Comparison of ENCODE assay signal across 36 mouse cellular contexts in genomic region chr16:38272483-38272882, GRCm38 (mm10). TPM values are rescaled to one million over a fixed set of nuclear protein-coding genes. Genes with fewer than 3 reads are reported as not detected.
DNase-seq lines count a peak whose midpoint lies in the region; ATAC-seq and TF ChIP-seq lines count a peak whose summit lies in the region.
"Had no signal": no experiment of that assay in that cellular context is flagged by ENCODE, and none has a peak within 500 bp of the region (broad histone marks: within the 10 kb centered on the region; RNA-seq: fewer than 3 reads in every experiment).

No protein-coding gene starts in this region.

- WGBS in heart, embryonic 10.5 days = 78% methylated on average over 5 of the region's 5 CpGs
- 60% methylated on average over 5 of the region's 5 CpGs for WGBS in midbrain, embryonic 10.5 days
- WGBS in midbrain, embryonic 15.5 days = 29% methylated on average over 5 of the region's 5 CpGs
- WGBS in forebrain, embryonic 13.5 days = 10% methylated on average over 5 of the region's 5 CpGs

- H3K36me3 ChIP-seq in heart, embryonic 10.5 days = no peaks in the 10 kb centered on the region
- no peaks in the 10 kb centered on the region for H3K36me3 ChIP-seq in midbrain, embryonic 10.5 days
- H3K36me3 ChIP-seq in midbrain, embryonic 15.5 days (replicated peaks) = no peaks in the 10 kb centered on the region
- H3K36me3 ChIP-seq in forebrain, embryonic 13.5 days (ENCODE audit: poor library complexity, severe bottlenecking) = no peaks in the 10 kb centered on the region
- H3K36me3 ChIP-seq: embryonic facial prominence, embryonic 10.5 days; embryonic facial prominence, embryonic 15.5 days; G1E; hindbrain, embryonic 13.5 days had no signal

- TF ChIP-seq POLR2A in brain, embryonic 14.5 days (IDR thresholded peaks at IDR 0.05; ENCODE audit: borderline replicate concordance, extremely low read depth, insufficient read depth, insufficient read length, poor library complexity, severe bottlenecking) = no peak

- ATAC-seq in midbrain, embryonic 15.5 days (replicated peaks) = no peak
- peak; percentile 59; the same call in 1 of the 2 replicates for ATAC-seq in forebrain, embryonic 13.5 days
- no peak for ATAC-seq in granulocyte monocyte progenitor cell, adult 5-6 weeks (replicated peaks; ENCODE audit: poor library complexity, severe bottlenecking)

- no peak overlapping the region for H3K9ac ChIP-seq in midbrain, embryonic 15.5 days
- no peak overlapping the region for H3K9ac ChIP-seq in forebrain, embryonic 13.5 days
- H3K9ac ChIP-seq: embryonic facial prominence, embryonic 15.5 days; hindbrain, embryonic 13.5 days; liver, embryonic 14.5 days had no signal

- H3K27me3 ChIP-seq in heart, embryonic 10.5 days (ENCODE audit: insufficient read depth, poor library complexity, severe bottlenecking) = no peaks in the 10 kb centered on the region
- no peaks in the 10 kb centered on the region for H3K27me3 ChIP-seq in midbrain, embryonic 10.5 days (ENCODE audit: low read depth, poor library complexity, severe bottlenecking)
- no peaks in the 10 kb centered on the region for H3K27me3 ChIP-seq in midbrain, embryonic 15.5 days (replicated peaks)
- H3K27me3 ChIP-seq in forebrain, embryonic 13.5 days = no peaks in the 10 kb centered on the region
- H3K27me3 ChIP-seq: embryonic facial prominence, embryonic 15.5 days; hindbrain, embryonic 13.5 days had no signal

- peaks cover 6% of the 10 kb centered on the region for H3K4me1 ChIP-seq in heart, embryonic 10.5 days
- H3K4me1 ChIP-seq in midbrain, embryonic 10.5 days = peaks cover 18% of the 10 kb centered on the region
- peaks cover 3% of the 10 kb centered on the region; the same call in 1 of the 2 replicates for H3K4me1 ChIP-seq in midbrain, embryonic 15.5 days
- H3K4me1 ChIP-seq in forebrain, embryonic 13.5 days = peaks cover 17% of the 10 kb centered on the region
- H3K4me1 ChIP-seq: embryonic facial prominence, embryonic 15.5 days had no signal

- no peaks in the 10 kb centered on the region for H3K9me3 ChIP-seq in heart, embryonic 10.5 days
- H3K9me3 ChIP-seq in midbrain, embryonic 10.5 days (replicated peaks) = no peaks in the 10 kb centered on the region
- H3K9me3 ChIP-seq in midbrain, embryonic 15.5 days = no peaks in the 10 kb centered on the region
- no peaks in the 10 kb centered on the region for H3K9me3 ChIP-seq in forebrain, embryonic 13.5 days (replicated peaks)
- H3K9me3 ChIP-seq: embryonic facial prominence, embryonic 10.5 days; embryonic facial prominence, embryonic 15.5 days; G1E; hindbrain, embryonic 13.5 days had no signal

- H3K27ac ChIP-seq in heart, embryonic 10.5 days = no peak overlapping the region
- H3K27ac ChIP-seq in midbrain, embryonic 10.5 days (replicated peaks) = peak overlapping the region; percentile 49; the same call in 1 of the 2 replicates
- no peak overlapping the region for H3K27ac ChIP-seq in midbrain, embryonic 15.5 days
- peak overlapping the region; percentile 31; the same call in 1 of the 2 replicates for H3K27ac ChIP-seq in forebrain, embryonic 13.5 days
- H3K27ac ChIP-seq: embryonic facial prominence, embryonic 10.5 days; embryonic facial prominence, embryonic 15.5 days; hindbrain, embryonic 13.5 days; kidney, postnatal 0 days; liver, embryonic 14.5 days; macrophage had no signal

- TF ChIP-seq CTCF in brain, embryonic 14.5 days (IDR thresholded peaks at IDR 0.05; ENCODE audit: borderline replicate concordance, extremely low read depth, insufficient read depth, insufficient read length) = no peak

- no peak overlapping the region for H3K4me2 ChIP-seq in midbrain, embryonic 15.5 days
- H3K4me2 ChIP-seq in forebrain, embryonic 13.5 days = 0 out of 2 replicates have a peak overlapping the region, but pooled peaks have one; percentile 8
- H3K4me2 ChIP-seq: embryonic facial prominence, embryonic 15.5 days; hindbrain, embryonic 13.5 days had no signal

- H3K4me3 ChIP-seq in heart, embryonic 10.5 days = no peak overlapping the region
- no peak overlapping the region for H3K4me3 ChIP-seq in midbrain, embryonic 10.5 days
- no peak overlapping the region for H3K4me3 ChIP-seq in midbrain, embryonic 15.5 days
- no peak overlapping the region for H3K4me3 ChIP-seq in forebrain, embryonic 13.5 days
- H3K4me3 ChIP-seq: embryonic facial prominence, embryonic 10.5 days; embryonic facial prominence, embryonic 15.5 days; hindbrain, embryonic 13.5 days had no signal

- DNase-seq in heart, embryonic 10.5 days (ENCODE audit: low spot score) = peak; percentile 64
- no peak for DNase-seq in heart, adult 18-20 months
- no peak for DNase-seq in midbrain, embryonic 10.5 days (ENCODE audit: low spot score)
- DNase-seq in brain, embryonic 14.5 days (ENCODE audit: low read depth) = peak; percentile 81
- no peak for DNase-seq in cerebellum, adult 11-12 months
- DNase-seq: adrenal gland, adult 8-10 months; cerebellum, adult 11 months; cerebellum, adult 9-11 months; gastrocnemius, postnatal 36 days; heart, postnatal 14 days; kidney, adult 8-10 months; kidney, postnatal 4 days; left cerebral cortex, postnatal 4 days; liver; lung, adult 2 months; lung, postnatal 10 days; thymus, adult 2 months; thymus, postnatal 36 days had no signal

RNA-seq across cellular contexts. Expression of gene Nr1i2, which starts 22.1 kb away (rescaled TPM):
- 0.08 TPM in 1 of 2 replicates, not detected in the other for polyA plus RNA-seq in heart, embryonic 10.5 days (2016; fragmentation: Nextera tagmentation; extraction: Ambion mirVana)
- not detected for total RNA-seq in heart, adult 18-20 months (2021)
- polyA plus RNA-seq in midbrain, embryonic 10.5 days (2016; fragmentation: Nextera tagmentation; extraction: Ambion mirVana) = not detected in 2 replicates
- polyA plus RNA-seq in midbrain, embryonic 15.5 days (2015; fragmentation: Nextera tagmentation; extraction: Ambion mirVana) = 0.08 TPM in 1 of 2 replicates, not detected in the other
- not detected in 2 replicates for polyA plus RNA-seq in brain, embryonic 14.5 days (2012; rRNA removed)
- polyA plus RNA-seq in forebrain, embryonic 13.5 days (2015; fragmentation: Nextera tagmentation; extraction: Ambion mirVana) = not detected in 2 replicates
- 0.26 TPM in 1 of 2 replicates, not detected in the other for total RNA-seq in granulocyte monocyte progenitor cell, adult 5-6 weeks (2014; fragmentation: Nextera tagmentation)
- not detected in 2 replicates for total RNA-seq in granulocyte monocyte progenitor cell, adult 5-6 weeks (2017)
- total RNA-seq: common myeloid progenitor, adult 5-6 weeks; G1E; gastrocnemius, postnatal 36 days; heart, adult 8-10 months; heart, postnatal 14 days; layer of hippocampus, adult 8-10 months; layer of hippocampus, postnatal 25 days; left cerebral cortex, postnatal 4 days; megakaryocyte-erythroid progenitor cell, adult 5-6 weeks had no signal
- polyA plus RNA-seq: embryonic facial prominence, embryonic 10.5 days; embryonic facial prominence, embryonic 15.5 days; frontal cortex, adult 2 months; G1E; heart, embryonic 14.5 days; hindbrain, embryonic 13.5 days; macrophage; neural tube, embryonic 11.5 days had no signal

Comparison
In these comparisons a context has a peak if more than half of its experiments do, and no peak if none do; other contexts are left out.
1. DNase-seq: peak in heart, embryonic 10.5 days (single experiment) and brain, embryonic 14.5 days (single experiment); none in heart, adult 18-20 months (0 of 2), midbrain, embryonic 10.5 days (single experiment) and cerebellum, adult 11-12 months (single experiment).
2. H3K27ac ChIP-seq: peak in midbrain, embryonic 10.5 days (single experiment) and forebrain, embryonic 13.5 days (single experiment); none in heart, embryonic 10.5 days (single experiment) and midbrain, embryonic 15.5 days (single experiment).